Mouse (Mus musculus) left cerebral cortex, postnatal 10 days (tissue): ENCODE results near the gene Cbfa2t2. TPM values are rescaled to one million over a fixed set of nuclear protein-coding genes. Genes with fewer than 3 reads are reported as not detected.

Source experiments
- DNase-seq, 2 experiments: peaks; one replicate each; pipeline ENCODE4 v3.0.0; 2021 to 2022; ENCODE audit warnings: low spot score in 2 of 2, mixed read lengths in 1 of 2; ENCODE audit errors: extremely low spot score in 1 of 2
- intact Hi-C: fragments of 180-260 bp; cut with DNase I; formaldehyde crosslinking; loops from one replicate; pipeline ENCODE4 v1.15.1; 2025
- total RNA-seq, 2 experiments: library from RNA; stranded (reverse); gene quantifications; 2 replicates each; pipeline ENCODE4 v1.2.3; 2021

The Cbfa2t2 gene
- total RNA-seq, 2 experiments from 2014 or later = 41.7 to 52.1 TPM

GRCm38 (mm10) chr2:154574271-154574670, 138.0 kb downstream of the Cbfa2t2 start:
- intact Hi-C loops = no loop called here
- DNase-seq = no peak

DNA sequence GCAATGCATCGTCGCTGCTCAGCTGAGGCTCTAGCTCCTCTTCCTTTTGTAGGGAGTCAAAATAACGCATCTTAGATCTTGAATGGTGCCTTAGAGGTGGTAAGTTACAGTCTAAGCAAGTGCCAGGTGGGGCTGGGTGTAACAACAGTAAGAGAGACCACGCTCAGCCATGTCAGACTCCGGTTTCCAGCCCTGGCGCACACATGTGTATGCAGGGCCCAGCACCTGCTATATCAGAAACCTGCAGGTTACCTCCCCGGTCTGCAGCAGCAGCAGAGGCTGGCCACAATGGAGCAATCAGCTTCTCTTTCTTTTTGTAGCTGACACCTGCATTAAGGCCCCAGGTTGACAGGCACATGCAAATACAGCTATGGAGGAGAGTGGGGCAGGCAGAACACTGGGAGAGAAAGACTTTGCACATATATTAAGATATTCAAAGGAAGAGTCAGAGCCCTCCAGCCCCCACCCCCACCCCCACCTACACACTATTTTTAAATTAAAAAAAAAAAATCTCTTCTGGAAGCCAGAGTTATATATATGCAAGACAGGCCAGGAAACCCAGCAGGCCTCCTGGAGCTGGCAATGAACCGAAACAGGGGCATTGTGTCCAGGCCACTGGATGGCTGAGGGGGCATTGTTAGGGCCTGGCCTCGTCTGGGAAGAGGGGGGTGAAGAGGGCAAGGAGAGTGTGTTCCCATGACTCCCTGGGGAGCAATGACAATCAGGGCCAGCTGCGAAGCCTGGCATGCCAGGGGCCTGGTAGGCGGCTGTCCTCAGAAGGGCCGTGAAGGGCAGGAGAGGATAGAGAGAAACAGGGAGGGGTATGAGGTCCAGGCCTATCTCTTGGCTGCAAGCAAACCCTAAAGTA, 140.8 kb downstream of the Cbfa2t2 start:
- DNase-seq = no peak
- intact Hi-C loops = no loop called here

GRCm38 (mm10) chr2:154577744-154578067, 141.4 kb downstream of the Cbfa2t2 start:
- intact Hi-C loops = no loop called here

DNA sequence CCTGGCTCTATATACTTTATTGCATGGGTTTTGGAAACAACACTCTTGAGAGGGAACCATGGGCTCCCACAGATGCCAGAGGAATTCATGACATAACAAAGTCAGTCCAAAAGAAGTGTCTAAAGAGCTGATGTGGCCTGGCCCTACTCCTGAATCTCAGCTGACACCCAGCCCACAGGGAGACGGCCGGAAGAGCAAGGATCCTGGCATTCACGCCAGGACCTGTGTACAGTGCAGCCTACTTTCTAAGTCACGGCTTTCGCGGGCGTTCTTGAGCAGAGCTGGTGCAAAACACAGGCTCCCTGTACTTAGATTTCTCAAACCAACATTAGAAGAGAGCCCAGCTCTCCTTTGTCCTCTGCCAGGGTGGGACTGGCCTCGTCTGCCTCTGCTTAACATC, 144.3 kb downstream of the Cbfa2t2 start:
- DNase-seq = no peak
- intact Hi-C loops = no loop called here

More at GRCm38 (mm10) chr2:154577744-154578067, 141.4 kb downstream of the Cbfa2t2 start:
- no peak for DNase-seq

GRCm38 (mm10) chr2:154581421-154581820, 145.1 kb downstream of the Cbfa2t2 start:
- DNase-seq = no peak
- intact Hi-C loops = no loop called here

- DNase-seq = peak; percentile 83 to 93
- intact Hi-C loops = no loop called here
Observed at GRCm38 (mm10) chr2:154583906-154584872, 147.9 kb downstream of the Cbfa2t2 start.

DNA sequence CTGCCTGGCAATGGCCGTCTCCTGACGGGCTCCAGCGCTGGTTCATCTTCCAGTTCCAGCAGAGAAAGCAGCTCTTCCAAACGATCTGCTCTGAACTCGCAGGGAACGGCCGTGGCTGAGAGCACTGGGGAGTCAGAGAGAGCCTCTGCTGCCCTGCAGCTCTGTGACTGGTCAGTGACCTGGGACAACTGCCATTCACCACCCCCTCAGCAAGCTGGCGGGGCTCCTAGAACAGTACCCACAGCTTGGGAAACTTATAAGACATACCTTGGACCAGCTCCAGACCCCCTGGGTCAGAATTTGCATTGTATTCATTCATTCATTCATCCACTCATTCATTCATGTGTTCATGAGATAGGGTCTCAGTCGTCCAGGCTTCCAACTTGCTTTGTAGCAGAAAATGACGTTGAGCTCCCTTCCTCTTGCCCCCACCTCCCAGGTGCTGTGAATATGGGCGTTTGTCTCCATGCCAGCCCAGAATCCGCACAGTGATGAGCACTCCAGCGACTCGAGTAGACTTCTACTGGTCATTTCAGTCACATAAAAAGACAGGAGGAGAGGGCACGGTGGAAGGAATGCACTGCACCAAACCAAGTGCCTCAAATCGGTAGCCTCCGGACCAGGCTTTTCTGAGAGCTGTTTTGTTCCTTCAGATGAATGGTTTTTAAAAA, 148.8 kb downstream of the Cbfa2t2 start:
- intact Hi-C loops = no loop called here
- DNase-seq = no peak

- intact Hi-C loops = no loop called here
- DNase-seq = peak; percentile 38 to 64
Observed at GRCm38 (mm10) chr2:154586405-154586804, 150.1 kb downstream of the Cbfa2t2 start.

Other genes with a start within 250 kb of the Cbfa2t2 start
- under 1 TPM; 0.28 to 0.41 TPM for gene Bpifb1, start 245.7 kb upstream of the Cbfa2t2 start, total RNA-seq
- under 1 TPM in 1 of 2 experiments, not detected in 1; 0.21 TPM for gene Bpifb5, start 212.7 kb upstream of the Cbfa2t2 start, total RNA-seq
- gene Bpifb9a, start 178.6 kb upstream of the Cbfa2t2 start, total RNA-seq = not detected
- gene Bpifb9b, start 129.3 kb upstream of the Cbfa2t2 start, total RNA-seq = not detected
- gene Cdk5rap1, start 63.5 kb upstream of the Cbfa2t2 start, total RNA-seq = 10 to 100 TPM; 11.2 to 11.5 TPM
- 10 to 100 TPM; 25.9 to 29.9 TPM for gene Snta1, start 28.4 kb upstream of the Cbfa2t2 start, total RNA-seq
- gene 1700003F12Rik, start 110.6 kb downstream of the Cbfa2t2 start, total RNA-seq = under 1 TPM in 1 of 2 experiments, not detected in 1; 0.71 TPM
- gene Actl10, start 115.3 kb downstream of the Cbfa2t2 start, total RNA-seq = not detected
- 10 to 100 TPM; 59.5 to 63.2 TPM for gene Necab3, start 122.4 kb downstream of the Cbfa2t2 start, total RNA-seq
- 10 to 100 TPM; 12.2 to 12.6 TPM for gene E2f1, start 133.4 kb downstream of the Cbfa2t2 start, total RNA-seq
- 10 to 100 TPM; 17.4 to 18.6 TPM for gene Pxmp4, start 167.2 kb downstream of the Cbfa2t2 start, total RNA-seq
- gene Zfp341, start 176.8 kb downstream of the Cbfa2t2 start, total RNA-seq = 10 to 100 TPM; 14.3 to 14.7 TPM
- gene 4930519P11Rik, start 177.0 kb downstream of the Cbfa2t2 start, total RNA-seq = not detected
- 100 to 1,000 TPM; 203 to 210 TPM for gene Chmp4b, start 215.2 kb downstream of the Cbfa2t2 start, total RNA-seq